Comparison of ENCODE assay signal across 11 mouse cellular contexts in genomic region chr12:118703068-118703662, GRCm38 (mm10).
DNase-seq lines count a peak whose midpoint lies in the region; ATAC-seq and TF ChIP-seq lines count a peak whose summit lies in the region.
"Had no signal": no experiment of that assay in that cellular context is flagged by ENCODE, and none has a peak within 500 bp of the region (broad histone marks: within the 10 kb centered on the region; RNA-seq: fewer than 3 reads in every experiment).

No protein-coding gene starts in this region.

- no peak for TF ChIP-seq CTCF in kidney, postnatal 0 days (IDR thresholded peaks at IDR 0.05; ENCODE audit: low read depth)

- H3K27me3 ChIP-seq in forebrain, embryonic 13.5 days, result no peaks in the 10 kb centered on the region
- H3K27me3 ChIP-seq in forebrain, embryonic 14.5 days (replicated peaks; ENCODE audit: control insufficient read depth, insufficient read depth, low read length), result no peaks in the 10 kb centered on the region
- H3K27me3 ChIP-seq in kidney, postnatal 0 days (ENCODE audit: insufficient read depth, low read length), result no peaks in the 10 kb centered on the region
- no peaks in the 10 kb centered on the region for H3K27me3 ChIP-seq in midbrain, embryonic 15.5 days (replicated peaks)
- H3K27me3 ChIP-seq in midbrain, embryonic 11.5 days (ENCODE audit: control insufficient read depth, insufficient read depth, low read length), result no peaks in the 10 kb centered on the region

- no peak for DNase-seq in forebrain, embryonic 14.5 days (ENCODE audit: low spot score)
- peak; percentile 29 for DNase-seq in kidney, postnatal 0 days (ENCODE audit: low spot score)
- no peak for DNase-seq in kidney, adult 8-10 months
- no peak for DNase-seq in midbrain, embryonic 11.5 days (ENCODE audit: low spot score, missing footprints)
- no peak for DNase-seq in B cell, adult 2 months
- DNase-seq: adrenal gland, postnatal 14 days had no signal

- H3K36me3 ChIP-seq in forebrain, embryonic 13.5 days (ENCODE audit: poor library complexity, severe bottlenecking), result no peaks in the 10 kb centered on the region
- no peaks in the 10 kb centered on the region for H3K36me3 ChIP-seq in forebrain, embryonic 14.5 days (ENCODE audit: control insufficient read depth, insufficient read depth, low read length)
- no peaks in the 10 kb centered on the region for H3K36me3 ChIP-seq in kidney, postnatal 0 days (ENCODE audit: insufficient read depth, low read length)
- no peaks in the 10 kb centered on the region for H3K36me3 ChIP-seq in midbrain, embryonic 15.5 days (replicated peaks)
- H3K36me3 ChIP-seq in midbrain, embryonic 11.5 days (ENCODE audit: control insufficient read depth, insufficient read depth, low read length), result no peaks in the 10 kb centered on the region

- no peak overlapping the region for H3K27ac ChIP-seq in forebrain, embryonic 13.5 days
- H3K27ac ChIP-seq in forebrain, embryonic 14.5 days (ENCODE audit: low read depth, low read length), result no peak overlapping the region
- no peak overlapping the region for H3K27ac ChIP-seq in kidney, postnatal 0 days
- H3K27ac ChIP-seq in midbrain, embryonic 15.5 days, result no peak overlapping the region
- no peak overlapping the region for H3K27ac ChIP-seq in midbrain, embryonic 11.5 days (ENCODE audit: low read depth, low read length)
- H3K27ac ChIP-seq: layer of hippocampus, adult 2 months had no signal

- H3K4me1 ChIP-seq in forebrain, embryonic 13.5 days, result peaks cover 17% of the 10 kb centered on the region
- 0 out of 2 replicates have a peak, but pooled peaks cover 6% of the 10 kb centered on the region for H3K4me1 ChIP-seq in forebrain, embryonic 14.5 days (ENCODE audit: control insufficient read depth, insufficient read depth, low read length)
- no peaks in the 10 kb centered on the region for H3K4me1 ChIP-seq in kidney, postnatal 0 days (replicated peaks; ENCODE audit: insufficient read depth, low read length)
- peaks cover 11% of the 10 kb centered on the region for H3K4me1 ChIP-seq in midbrain, embryonic 15.5 days
- 0 out of 2 replicates have a peak, but pooled peaks cover 2% of the 10 kb centered on the region for H3K4me1 ChIP-seq in midbrain, embryonic 11.5 days (ENCODE audit: control insufficient read depth, insufficient read depth, low read length)

- no peak overlapping the region for H3K4me2 ChIP-seq in forebrain, embryonic 13.5 days
- H3K4me2 ChIP-seq in forebrain, embryonic 14.5 days (ENCODE audit: low read length), result no peak overlapping the region
- no peak overlapping the region for H3K4me2 ChIP-seq in kidney, postnatal 0 days (ENCODE audit: low read length)
- H3K4me2 ChIP-seq in midbrain, embryonic 15.5 days, result no peak overlapping the region
- no peak overlapping the region for H3K4me2 ChIP-seq in midbrain, embryonic 11.5 days
- H3K4me2 ChIP-seq: liver, embryonic 11.5 days had no signal

- 0 out of 2 replicates have a peak, but pooled peaks cover under 1% of the 10 kb centered on the region for H3K9me3 ChIP-seq in forebrain, embryonic 13.5 days (replicated peaks)
- 0 out of 2 replicates have a peak, but pooled peaks cover under 1% of the 10 kb centered on the region for H3K9me3 ChIP-seq in forebrain, embryonic 14.5 days (replicated peaks; ENCODE audit: control insufficient read depth, low read length)
- no peaks in the 10 kb centered on the region for H3K9me3 ChIP-seq in kidney, postnatal 0 days (replicated peaks; ENCODE audit: low read length)
- H3K9me3 ChIP-seq in midbrain, embryonic 15.5 days, result no peaks in the 10 kb centered on the region
- no peaks in the 10 kb centered on the region for H3K9me3 ChIP-seq in midbrain, embryonic 11.5 days (ENCODE audit: control insufficient read depth, low read length)

- H3K9ac ChIP-seq in forebrain, embryonic 13.5 days, result no peak overlapping the region
- H3K9ac ChIP-seq in forebrain, embryonic 14.5 days (ENCODE audit: low read length), result no peak overlapping the region
- H3K9ac ChIP-seq in kidney, postnatal 0 days (ENCODE audit: low read depth, low read length), result no peak overlapping the region
- no peak overlapping the region for H3K9ac ChIP-seq in midbrain, embryonic 15.5 days
- no peak overlapping the region for H3K9ac ChIP-seq in midbrain, embryonic 11.5 days (ENCODE audit: low read length)

- no peak overlapping the region for H3K4me3 ChIP-seq in forebrain, embryonic 13.5 days
- H3K4me3 ChIP-seq in forebrain, embryonic 14.5 days (ENCODE audit: low read depth, low read length), result no peak overlapping the region
- no peak overlapping the region for H3K4me3 ChIP-seq in kidney, postnatal 0 days (replicated peaks; ENCODE audit: low read depth, low read length)
- no peak overlapping the region for H3K4me3 ChIP-seq in midbrain, embryonic 15.5 days
- no peak overlapping the region for H3K4me3 ChIP-seq in midbrain, embryonic 11.5 days (ENCODE audit: low read depth, low read length)
- H3K4me3 ChIP-seq: layer of hippocampus, adult 2 months had no signal

- 53% methylated on average over 11 of the region's 11 CpGs for WGBS in forebrain, embryonic 13.5 days
- 63% methylated on average over 11 of the region's 11 CpGs for WGBS in forebrain, embryonic 14.5 days
- 25% methylated on average over 11 of the region's 11 CpGs for WGBS in kidney, postnatal 0 days
- 42% methylated on average over 11 of the region's 11 CpGs for WGBS in midbrain, embryonic 15.5 days
- WGBS in midbrain, embryonic 11.5 days, result 73% methylated on average over 11 of the region's 11 CpGs

- 0 out of 2 replicates have a peak, but pooled peaks have one; percentile 21 for ATAC-seq in forebrain, embryonic 13.5 days
- ATAC-seq in forebrain, embryonic 14.5 days, result no peak
- no peak for ATAC-seq in kidney, postnatal 0 days (replicated peaks; ENCODE audit: low FRiP score, low read depth)
- ATAC-seq in midbrain, embryonic 15.5 days (replicated peaks), result 0 out of 2 replicates have a peak, but pooled peaks have one; percentile 45
- ATAC-seq in midbrain, embryonic 11.5 days (ENCODE audit: low FRiP score), result no peak
- ATAC-seq in granulocyte monocyte progenitor cell, adult 5-6 weeks (replicated peaks; ENCODE audit: poor library complexity, severe bottlenecking), result no peak

Comparison
In these comparisons a context has a peak if more than half of its experiments do, and no peak if none do; other contexts are left out.
1. ATAC-seq: peak in forebrain, embryonic 13.5 days (single experiment) and midbrain, embryonic 15.5 days (single experiment); none in forebrain, embryonic 14.5 days (single experiment), kidney, postnatal 0 days (single experiment), midbrain, embryonic 11.5 days (single experiment) and granulocyte monocyte progenitor cell, adult 5-6 weeks (single experiment).